Mouse (Mus musculus): ENCODE measurements around the gene Rap1gds1.

DNA sequence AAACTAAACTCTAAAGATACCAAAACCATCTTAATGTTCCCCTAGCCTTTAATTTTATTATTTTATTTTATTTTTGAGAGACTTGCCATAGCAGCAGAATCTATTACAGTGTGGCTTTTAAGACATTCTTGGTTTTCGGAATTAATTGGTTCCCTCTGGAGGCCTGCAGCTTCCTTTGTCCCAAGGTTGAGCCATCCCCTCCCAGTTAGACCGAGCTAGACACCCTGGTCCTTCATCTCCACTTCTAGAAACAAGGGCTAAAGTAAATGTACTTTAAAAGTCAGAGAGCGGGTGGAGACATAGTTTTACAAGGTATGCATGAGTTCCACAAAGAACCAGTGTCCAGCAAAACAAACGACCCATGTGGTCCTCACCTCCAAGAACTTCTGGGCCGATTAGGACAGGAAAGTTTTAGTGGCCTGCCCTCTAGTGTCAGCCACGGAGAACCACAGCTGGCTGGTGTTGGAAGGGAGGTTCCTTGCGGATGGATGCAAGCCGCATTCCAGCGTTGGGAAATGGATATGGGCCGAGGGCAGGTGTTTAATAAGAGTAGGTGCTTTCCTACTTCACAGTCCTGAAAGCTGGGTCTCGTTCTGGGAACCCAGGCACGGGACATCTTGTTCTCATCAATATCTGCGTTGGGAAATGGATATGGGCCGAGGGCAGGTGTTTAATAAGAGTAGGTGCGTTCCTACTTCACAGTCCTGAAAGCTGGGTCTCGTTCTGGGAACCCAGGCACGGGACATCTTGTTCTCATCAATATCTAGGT, 168.7 kb downstream of the Rap1gds1 start:
- TF ChIP-seq CTCF (IDR thresholded peaks at IDR 0.05) (peak; percentile 99), POLR2A (IDR thresholded peaks at IDR 0.05; ENCODE audit: insufficient read depth, low read depth, low read length) (no peak), EP300 (IDR thresholded peaks at IDR 0.05; ENCODE audit: insufficient read depth, low read depth, low read length) (peak; percentile 67; the same call in 1 of the 2 replicates)
